Mouse (Mus musculus): ENCODE measurements at regions not wholly inside any gene's neighbourhood (a gene's known extent, or its start where the extent isn't known, plus 50 kb on each side); places are given as distances from the start of the nearest gene placed in this dataset.

- Histone ChIP-seq H3K4me3 (replicated peaks) (no peak overlapping the region), H3K27me3 (replicated peaks) (no peaks in the 10 kb centered on the region), H3K9ac (replicated peaks) (no peak overlapping the region), H3K9me3 (replicated peaks) (no peaks in the 10 kb centered on the region), H3K4me2 (no peak overlapping the region), H3K4me1 (no peaks in the 10 kb centered on the region), H3K36me3 (no peaks in the 10 kb centered on the region), H3K27ac (replicated peaks) (no peak overlapping the region)
- 89% methylated on average over 6 of the region's 6 CpGs for WGBS
- ATAC-seq (ENCODE audit: low FRiP score): no peak
These were observed 367.3 kb upstream of the Runx1 start for GRCm38 (mm10) chr16:93193263-93193662.

- H3K4me1 ChIP-seq: no peaks in the 10 kb centered on the region
These were observed 366.8 kb upstream of the Runx1 start for GRCm38 (mm10) chr16:93192651-93193173.

GRCm38 (mm10) chr16:93191174-93191573, 365.2 kb upstream of the Runx1 start:
- Histone ChIP-seq H3K36me3 (no peaks in the 10 kb centered on the region), H3K4me1 (no peaks in the 10 kb centered on the region), H3K27ac (replicated peaks) (no peak overlapping the region), H3K9ac (replicated peaks) (no peak overlapping the region), H3K4me2 (no peak overlapping the region), H3K27me3 (replicated peaks) (no peaks in the 10 kb centered on the region), H3K9me3 (replicated peaks) (no peaks in the 10 kb centered on the region), H3K4me3 (replicated peaks) (no peak overlapping the region)
- 92% methylated on average over 5 of the region's 5 CpGs for WGBS
- no peak for ATAC-seq (ENCODE audit: low FRiP score)

More at GRCm38 (mm10) chr16:93192651-93193173, 366.8 kb upstream of the Runx1 start:
- Histone ChIP-seq H3K27me3 (replicated peaks) (no peaks in the 10 kb centered on the region), H3K9me3 (replicated peaks) (no peaks in the 10 kb centered on the region), H3K9ac (replicated peaks) (no peak overlapping the region), H3K4me3 (replicated peaks) (no peak overlapping the region), H3K36me3 (no peaks in the 10 kb centered on the region), H3K4me2 (no peak overlapping the region), H3K27ac (replicated peaks) (no peak overlapping the region)
- no peak for ATAC-seq (ENCODE audit: low FRiP score)
- 84% methylated on average over 9 of the region's 9 CpGs for WGBS

- Histone ChIP-seq H3K36me3 (no peaks in the 10 kb centered on the region), H3K27ac (replicated peaks) (no peak overlapping the region), H3K4me1 (no peaks in the 10 kb centered on the region), H3K4me3 (replicated peaks) (no peak overlapping the region), H3K9ac (replicated peaks) (no peak overlapping the region), H3K27me3 (replicated peaks) (no peaks in the 10 kb centered on the region), H3K9me3 (replicated peaks) (no peaks in the 10 kb centered on the region), H3K4me2 (no peak overlapping the region)
- ATAC-seq (ENCODE audit: low FRiP score): no peak
- WGBS: 63% methylated on average over 3 of the region's 3 CpGs
These were observed 364.4 kb upstream of the Runx1 start for GRCm38 (mm10) chr16:93190301-93190700.

GRCm38 (mm10) chr16:93189875-93190274, 363.9 kb upstream of the Runx1 start:
- Histone ChIP-seq H3K9ac (replicated peaks) (no peak overlapping the region), H3K27me3 (replicated peaks) (no peaks in the 10 kb centered on the region), H3K36me3 (no peaks in the 10 kb centered on the region), H3K4me1 (no peaks in the 10 kb centered on the region), H3K4me2 (no peak overlapping the region), H3K9me3 (replicated peaks) (no peaks in the 10 kb centered on the region), H3K27ac (replicated peaks) (no peak overlapping the region), H3K4me3 (replicated peaks) (no peak overlapping the region)
- ATAC-seq (ENCODE audit: low FRiP score): no peak
- 58% methylated on average over 3 of the region's 3 CpGs for WGBS

GRCm38 (mm10) chr16:93189412-93189811, 363.5 kb upstream of the Runx1 start:
- Histone ChIP-seq H3K36me3 (no peaks in the 10 kb centered on the region), H3K4me1 (no peaks in the 10 kb centered on the region), H3K9me3 (replicated peaks) (no peaks in the 10 kb centered on the region), H3K27me3 (replicated peaks) (no peaks in the 10 kb centered on the region), H3K4me3 (replicated peaks) (no peak overlapping the region), H3K9ac (replicated peaks) (no peak overlapping the region), H3K4me2 (no peak overlapping the region), H3K27ac (replicated peaks) (no peak overlapping the region)
- 89% methylated on average over 5 of the region's 5 CpGs for whole genome bisulfite sequencing
- no peak for ATAC-seq (ENCODE audit: low FRiP score)

GRCm38 (mm10) chr16:93186554-93186953, 360.6 kb upstream of the Runx1 start:
- Histone ChIP-seq H3K4me3 (replicated peaks) (no peak overlapping the region), H3K27me3 (replicated peaks) (no peaks in the 10 kb centered on the region), H3K4me1 (no peaks in the 10 kb centered on the region), H3K4me2 (no peak overlapping the region), H3K9ac (replicated peaks) (no peak overlapping the region), H3K36me3 (no peaks in the 10 kb centered on the region), H3K27ac (replicated peaks) (no peak overlapping the region), H3K9me3 (replicated peaks) (no peaks in the 10 kb centered on the region)
- WGBS: 83% methylated on average over 4 of the region's 4 CpGs
- no peak for ATAC-seq (ENCODE audit: low FRiP score)

- Histone ChIP-seq H3K36me3 (no peaks in the 10 kb centered on the region), H3K9ac (replicated peaks) (no peak overlapping the region), H3K27ac (replicated peaks) (no peak overlapping the region), H3K4me3 (replicated peaks) (no peak overlapping the region), H3K27me3 (replicated peaks) (no peaks in the 10 kb centered on the region), H3K4me2 (no peak overlapping the region), H3K9me3 (replicated peaks) (no peaks in the 10 kb centered on the region), H3K4me1 (no peaks in the 10 kb centered on the region)
- ATAC-seq (ENCODE audit: low FRiP score): no peak
- 81% methylated on average over 3 of the region's 3 CpGs for WGBS
These were observed 356.7 kb upstream of the Runx1 start for GRCm38 (mm10) chr16:93182656-93183055.

- Histone ChIP-seq H3K27me3 (replicated peaks) (no peaks in the 10 kb centered on the region), H3K4me3 (replicated peaks) (no peak overlapping the region), H3K9ac (replicated peaks) (no peak overlapping the region), H3K9me3 (replicated peaks) (no peaks in the 10 kb centered on the region), H3K4me2 (no peak overlapping the region), H3K27ac (replicated peaks) (no peak overlapping the region), H3K4me1 (no peaks in the 10 kb centered on the region), H3K36me3 (no peaks in the 10 kb centered on the region)
- ATAC-seq (ENCODE audit: low FRiP score): no peak
- 94% methylated on average over 8 of the region's 8 CpGs for WGBS
These were observed 355.5 kb upstream of the Runx1 start for GRCm38 (mm10) chr16:93181497-93181896.

- H3K9me3 ChIP-seq (replicated peaks): no peaks in the 10 kb centered on the region
- no peak overlapping the region for H3K9ac ChIP-seq (replicated peaks)
- 89% methylated on average over 5 of the region's 5 CpGs for WGBS
- H3K4me2 ChIP-seq: no peak overlapping the region
- no peaks in the 10 kb centered on the region for H3K36me3 ChIP-seq
- H3K4me1 ChIP-seq: no peaks in the 10 kb centered on the region
- H3K27me3 ChIP-seq (replicated peaks): no peaks in the 10 kb centered on the region
- no peak overlapping the region for H3K4me3 ChIP-seq (replicated peaks)
- no peak overlapping the region for H3K27ac ChIP-seq (replicated peaks)
- ATAC-seq (ENCODE audit: low FRiP score): no peak
These were observed 354.3 kb upstream of the Runx1 start for GRCm38 (mm10) chr16:93180213-93180612.

GRCm38 (mm10) chr16:93166667-93167066, 340.7 kb upstream of the Runx1 start:
- no peak overlapping the region for H3K4me2 ChIP-seq
- H3K9me3 ChIP-seq (replicated peaks): no peaks in the 10 kb centered on the region
- no peak for ATAC-seq (ENCODE audit: low FRiP score)
- WGBS: 92% methylated on average over 3 of the region's 3 CpGs
- H3K27me3 ChIP-seq (replicated peaks): no peaks in the 10 kb centered on the region
- H3K36me3 ChIP-seq: no peaks in the 10 kb centered on the region
- no peak overlapping the region for H3K4me3 ChIP-seq (replicated peaks)
- no peaks in the 10 kb centered on the region for H3K4me1 ChIP-seq
- H3K9ac ChIP-seq (replicated peaks): no peak overlapping the region
- H3K27ac ChIP-seq (replicated peaks): no peak overlapping the region

- no peaks in the 10 kb centered on the region for H3K9me3 ChIP-seq (replicated peaks)
- no peak overlapping the region for H3K4me3 ChIP-seq (replicated peaks)
- H3K27ac ChIP-seq (replicated peaks): no peak overlapping the region
- no peak overlapping the region for H3K4me2 ChIP-seq
- ATAC-seq (ENCODE audit: low FRiP score): no peak
- H3K4me1 ChIP-seq: no peaks in the 10 kb centered on the region
- no peaks in the 10 kb centered on the region for H3K27me3 ChIP-seq (replicated peaks)
- no peaks in the 10 kb centered on the region for H3K36me3 ChIP-seq
- 88% methylated on average over 8 of the region's 8 CpGs for WGBS
- no peak overlapping the region for H3K9ac ChIP-seq (replicated peaks)
These were observed 332.7 kb upstream of the Runx1 start for GRCm38 (mm10) chr16:93158526-93159226.

All from neural tube, embryonic 15.5 days (tissue).